Mouse (Mus musculus) R1 (cell line): Measurements from ENCODE around the gene Mfsd13b.
"Not testable (repeated sequence)": the region's sequence is repeated elsewhere in the genome, so short reads cannot be mapped to it uniquely, and the experiment has no call there.

Source experiments
- DNase-seq: peaks from one replicate; pipeline ENCODE4 v3.0.0-alpha.2; 2018; ENCODE audit warnings: low read depth, low spot score

Gene Mfsd13b

DNA sequence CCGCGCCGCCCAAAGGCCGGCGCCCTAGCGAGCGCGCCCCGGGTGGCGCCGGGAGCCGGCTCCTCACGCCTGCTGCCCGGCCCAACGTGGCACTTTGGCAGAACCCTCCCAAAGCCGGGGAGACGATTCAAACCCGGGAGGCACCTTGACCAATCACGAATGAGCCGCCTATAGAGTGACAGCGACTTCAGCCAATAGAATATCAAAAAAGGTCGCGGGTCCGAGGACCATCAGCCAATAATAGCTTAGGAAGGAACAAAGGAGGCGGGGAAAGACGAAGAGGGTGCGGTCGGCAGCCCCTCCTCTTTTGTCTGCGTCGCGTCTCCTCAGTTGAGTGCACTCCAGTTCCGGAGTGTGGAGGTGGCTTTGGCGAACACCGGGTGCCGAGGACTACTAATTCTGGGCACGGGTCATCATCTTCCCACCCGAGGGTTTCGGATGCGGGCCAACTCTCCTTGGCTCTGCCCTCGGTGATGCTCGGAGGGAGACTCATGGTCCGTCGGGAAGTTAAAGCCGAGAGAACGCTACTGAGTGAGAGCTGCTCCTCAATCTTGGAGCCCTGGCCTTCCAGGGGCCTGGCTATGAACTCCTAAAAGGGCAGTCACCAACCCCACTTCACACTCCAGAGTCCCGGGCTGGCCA, at the start of gene Mfsd13b, which contains the start of gene Cdr2:
Gene Mfsd13b (plus strand): TSS at position 310 of the 642 bp plus-strand sequence.
Gene Cdr2 (minus strand): TSS at position 113 of the 642 bp plus-strand sequence.
- DNase-seq: peak; percentile 99

DNA sequence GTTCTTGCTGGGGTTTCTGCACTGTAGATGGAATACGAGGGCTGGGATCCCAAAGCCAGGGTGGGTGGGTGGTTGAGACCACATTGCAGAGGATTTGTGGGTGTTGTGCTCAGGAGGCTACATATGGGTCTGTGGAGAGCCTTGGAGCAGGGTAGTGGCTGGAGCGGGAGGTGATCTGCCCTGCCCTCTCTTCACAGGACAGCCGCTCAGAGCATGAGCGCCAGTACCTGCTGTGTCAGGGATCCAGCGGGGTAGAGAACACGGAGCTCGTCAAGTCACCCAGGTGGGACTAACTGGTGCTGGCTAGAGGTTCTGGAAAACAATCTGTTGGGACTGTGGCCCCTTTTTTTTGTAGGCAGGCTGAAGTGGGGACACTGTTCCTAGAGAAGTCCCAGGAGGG, 49.2 kb upstream of the Mfsd13b start:
- DNase-seq: no peak

DNA sequence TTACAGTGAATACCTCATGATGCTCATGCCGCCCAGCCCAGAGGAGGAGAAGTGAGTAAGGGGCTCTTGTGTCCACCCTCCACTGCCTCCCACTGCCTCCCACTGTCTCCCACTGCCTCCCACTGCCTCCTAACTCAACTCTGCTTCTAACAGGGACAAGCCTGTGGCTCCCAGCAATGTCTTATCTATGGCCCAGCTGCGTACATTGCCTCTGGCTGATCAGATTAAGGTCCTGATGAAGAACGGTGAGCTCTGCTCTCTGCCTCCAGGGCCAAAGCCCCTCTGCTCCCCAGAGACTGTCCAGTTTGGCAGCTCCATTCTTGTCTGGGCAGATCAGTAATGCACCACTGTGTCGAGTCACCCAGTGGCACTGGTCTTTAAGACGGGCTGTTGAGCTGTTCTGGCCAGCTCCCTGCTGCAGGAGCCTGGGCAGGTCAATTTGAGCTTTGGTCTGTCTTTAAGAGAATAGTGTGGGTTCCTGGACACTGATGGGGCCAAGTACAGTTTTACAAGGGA, 48.6 kb upstream of the Mfsd13b start:
- DNase-seq: no peak

DNA sequence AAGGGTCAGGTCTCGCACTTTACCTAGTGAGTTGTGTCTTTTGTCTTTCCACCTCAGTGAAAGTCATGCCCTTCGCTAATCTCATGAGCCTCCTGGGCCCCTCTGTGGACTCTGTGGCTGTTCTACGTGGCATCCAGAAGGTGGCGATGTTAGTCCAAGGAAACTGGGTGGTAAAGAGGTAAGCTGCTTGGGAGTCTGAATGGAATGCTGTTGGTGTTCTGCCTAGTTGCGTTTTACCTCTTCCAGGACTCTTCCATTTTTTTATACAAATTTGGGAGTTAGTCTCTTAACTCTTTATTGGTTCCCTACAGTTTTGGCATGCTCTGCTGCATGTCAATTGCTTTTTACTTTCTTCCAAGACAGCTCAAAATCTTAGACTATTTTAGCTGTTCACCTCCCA, 47.6 kb upstream of the Mfsd13b start:
- DNase-seq: peak; percentile 78

DNA sequence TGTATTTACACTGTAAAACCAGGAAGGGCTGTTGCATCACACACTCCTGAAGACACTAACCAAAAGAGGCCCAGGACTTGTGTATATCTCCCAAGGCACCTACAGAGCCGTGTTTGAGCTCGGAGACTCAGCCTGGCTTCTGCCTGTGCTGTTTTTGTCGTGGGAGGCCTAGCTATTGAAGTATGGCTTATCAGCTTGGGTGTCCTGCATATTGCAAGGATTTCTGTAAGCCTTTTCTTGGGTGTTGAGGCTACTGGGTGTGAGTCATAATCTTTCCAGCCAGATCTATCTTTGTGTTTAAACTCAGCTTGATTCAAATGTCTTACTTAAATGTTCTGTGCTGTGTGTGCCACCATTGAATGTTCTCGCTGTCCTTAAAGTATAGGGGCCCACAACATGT, 45.8 kb upstream of the Mfsd13b start:
- no peak for DNase-seq

DNA sequence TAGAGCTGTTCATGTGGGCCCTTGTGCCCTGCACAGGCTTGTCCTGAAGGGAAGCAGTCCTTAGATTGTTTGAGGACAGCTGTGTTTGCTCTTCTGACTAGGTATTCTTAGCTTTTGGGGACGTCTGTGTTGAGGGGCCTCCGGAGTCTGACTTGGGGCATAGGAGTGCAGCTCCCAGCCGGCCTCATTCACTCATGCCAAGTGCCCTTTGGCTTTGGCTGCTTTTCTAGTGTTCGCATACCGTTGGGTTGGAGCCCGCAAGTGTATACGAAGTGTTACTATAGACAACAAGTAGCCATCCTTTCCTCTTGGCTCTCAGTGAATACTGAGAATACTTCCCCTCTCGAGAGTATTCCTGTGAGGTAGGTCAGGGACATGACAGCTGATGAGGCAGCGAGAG, 44.1 kb upstream of the Mfsd13b start:
- DNase-seq: no peak

DNA sequence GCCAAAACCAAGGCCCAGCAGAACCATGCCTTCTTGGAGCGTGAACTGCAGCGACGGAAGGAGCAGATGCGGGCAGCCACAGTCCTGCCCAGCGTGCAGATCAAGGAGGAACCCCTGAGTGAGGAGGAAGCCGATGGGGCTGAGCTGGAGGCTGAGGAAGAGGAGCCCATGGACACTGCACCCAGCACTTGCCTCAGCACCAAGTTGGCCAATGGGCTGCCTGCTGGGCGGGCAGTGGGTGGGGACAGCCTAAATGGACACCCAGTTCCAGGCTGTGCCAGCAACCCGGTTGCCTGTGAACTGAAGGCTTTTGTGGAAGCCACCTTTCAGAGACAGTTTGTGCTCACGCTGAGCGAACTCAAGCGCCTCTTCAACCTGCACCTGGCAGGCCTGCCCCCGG, 42.0 kb upstream of the Mfsd13b start:
- DNase-seq: no peak

DNA sequence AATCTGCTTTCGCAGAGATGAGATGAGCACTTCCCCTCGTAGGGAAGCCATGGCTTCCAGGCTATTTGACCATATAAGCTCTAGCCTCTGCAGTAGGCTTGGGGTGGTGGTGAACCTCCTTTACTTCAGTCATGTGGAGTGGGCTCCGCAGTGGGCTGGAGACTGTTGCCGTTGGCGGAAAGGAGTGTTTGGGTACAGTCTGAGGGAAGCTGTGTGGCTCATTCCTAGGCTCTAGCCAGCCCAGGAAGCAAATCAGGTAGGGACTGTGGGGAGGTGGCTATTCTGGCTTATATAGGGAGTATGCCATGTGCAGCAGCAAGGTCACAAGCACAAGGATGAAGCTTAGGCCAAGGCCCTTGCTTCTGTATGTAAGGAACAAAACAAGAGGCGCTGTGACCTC, 41.1 kb upstream of the Mfsd13b start:
- no peak for DNase-seq

DNA sequence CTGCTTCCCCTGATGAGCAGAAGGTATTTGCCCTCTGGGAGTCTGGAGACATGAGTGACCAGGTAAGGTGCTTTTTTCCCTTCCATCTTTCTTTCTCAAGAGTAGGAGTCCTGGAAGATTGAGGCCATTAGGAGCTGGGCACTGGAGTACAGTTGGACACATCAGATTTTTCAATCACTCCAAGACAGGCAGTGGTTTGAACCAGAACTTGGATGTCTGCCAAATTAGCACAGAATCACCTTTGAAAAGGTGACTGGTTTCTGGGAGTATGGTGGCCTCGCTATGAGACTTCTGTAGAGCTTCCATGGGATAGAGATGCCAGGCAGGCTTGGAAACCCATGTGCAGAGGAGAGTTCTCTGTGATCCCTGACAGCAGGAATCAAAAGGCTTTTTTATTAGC, 39.8 kb upstream of the Mfsd13b start:
- DNase-seq: no peak

DNA sequence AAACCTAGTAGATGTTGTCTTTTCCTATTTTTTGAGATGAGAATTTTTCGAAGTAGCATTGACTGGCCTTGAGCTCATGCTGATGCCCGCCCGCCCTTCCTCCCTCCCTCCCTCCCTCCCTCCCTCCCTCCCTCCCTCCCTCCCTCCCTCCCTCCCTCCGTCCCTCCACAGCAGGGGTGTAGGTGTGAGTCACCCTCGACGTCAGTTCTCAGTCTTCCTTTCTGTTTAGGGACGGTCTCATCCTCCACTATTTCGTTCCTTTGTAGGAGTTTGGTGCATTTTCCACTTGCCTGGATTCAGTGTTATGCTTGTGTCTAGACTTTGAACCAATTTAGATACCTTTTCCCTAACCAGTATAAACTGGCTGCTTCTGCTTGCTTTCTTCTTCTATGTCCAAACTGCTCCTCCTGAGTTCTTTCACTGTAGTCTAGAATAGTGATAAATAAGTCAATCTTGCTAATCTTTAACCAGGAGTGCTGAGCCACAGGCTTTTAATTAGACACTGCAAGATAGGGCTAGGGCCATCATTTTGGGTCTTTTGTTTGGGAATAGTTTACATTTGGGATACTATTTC, 38.3 kb upstream of the Mfsd13b start:
- no peak for DNase-seq

DNA sequence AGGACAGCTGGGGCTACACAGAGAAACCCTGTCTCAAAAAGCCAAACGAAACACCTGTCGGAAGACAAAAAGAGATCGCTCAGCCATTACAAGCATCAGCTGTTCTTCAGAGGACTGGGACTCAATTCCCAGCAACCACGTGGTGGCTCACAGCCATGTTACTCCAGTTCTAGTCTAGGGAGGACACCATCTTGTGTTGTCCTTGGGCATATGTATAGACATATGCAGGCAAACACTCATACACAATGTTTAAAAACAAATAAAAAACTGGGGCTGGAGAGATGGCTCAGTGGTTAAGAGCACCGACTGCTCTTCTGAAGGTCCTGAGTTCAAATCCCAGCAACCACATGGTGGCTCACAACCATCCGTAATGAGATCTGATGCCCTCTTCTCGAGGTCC, 28.7 kb upstream of the Mfsd13b start:
- DNase-seq: not testable (repeated sequence)

DNA sequence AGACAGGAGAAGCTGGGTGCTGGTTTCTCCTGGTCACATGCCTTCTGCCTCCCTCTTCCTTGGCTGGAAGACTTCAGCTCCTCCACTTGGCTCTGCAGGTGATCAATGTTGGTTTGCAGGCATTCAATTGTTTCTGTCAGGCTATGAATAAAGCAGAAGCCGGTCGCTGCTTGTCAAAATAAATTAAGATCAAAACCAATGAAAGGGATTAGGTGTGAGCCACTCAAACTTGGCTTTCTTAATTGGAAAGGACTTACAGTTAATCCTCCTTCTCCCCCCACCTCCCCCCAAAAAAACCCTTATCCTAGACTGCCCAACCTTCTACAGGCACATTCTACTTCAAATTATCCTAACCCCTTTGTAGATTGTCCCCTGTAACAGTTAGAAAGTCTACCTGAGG, 22.2 kb upstream of the Mfsd13b start:
- DNase-seq: no peak

DNA sequence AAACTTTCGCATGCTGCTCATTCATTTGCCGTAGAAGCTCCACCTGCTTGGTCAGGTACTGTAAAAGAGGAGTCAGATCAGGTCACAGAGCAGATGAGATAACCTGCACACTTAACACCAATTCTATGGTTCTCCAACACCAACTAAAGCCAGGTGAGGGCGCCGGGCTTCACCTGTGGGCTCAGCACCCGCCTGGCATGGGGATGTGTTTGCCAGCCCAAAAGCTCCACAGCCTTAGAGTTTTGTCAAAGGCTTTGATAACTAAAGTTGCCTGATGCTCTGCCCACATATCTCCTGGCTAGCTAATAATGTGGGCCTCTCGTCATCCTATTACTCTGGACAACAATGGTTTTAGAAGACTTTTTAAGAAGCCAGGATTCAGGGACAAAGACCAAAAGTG, 21.7 kb upstream of the Mfsd13b start:
- DNase-seq: no peak

DNA sequence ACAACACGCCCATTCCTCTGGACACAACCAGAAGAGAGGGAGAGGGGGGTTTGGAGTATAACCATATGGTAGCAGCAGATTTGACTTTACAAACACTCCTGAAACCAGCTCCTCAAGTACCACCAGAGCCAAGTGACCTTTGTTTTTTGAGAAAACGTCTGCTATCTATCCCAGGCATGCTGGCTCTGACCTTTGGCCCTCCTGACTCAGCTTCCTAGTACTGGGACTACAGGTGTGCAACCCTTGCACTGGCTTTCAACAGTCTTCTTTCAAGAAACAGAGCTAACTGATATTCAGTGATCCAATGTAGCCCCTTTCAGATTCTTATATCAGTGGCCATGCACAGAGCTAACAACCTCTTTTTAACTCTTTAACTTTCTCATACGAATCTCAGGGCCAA, 20.4 kb upstream of the Mfsd13b start:
- no peak for DNase-seq

DNA sequence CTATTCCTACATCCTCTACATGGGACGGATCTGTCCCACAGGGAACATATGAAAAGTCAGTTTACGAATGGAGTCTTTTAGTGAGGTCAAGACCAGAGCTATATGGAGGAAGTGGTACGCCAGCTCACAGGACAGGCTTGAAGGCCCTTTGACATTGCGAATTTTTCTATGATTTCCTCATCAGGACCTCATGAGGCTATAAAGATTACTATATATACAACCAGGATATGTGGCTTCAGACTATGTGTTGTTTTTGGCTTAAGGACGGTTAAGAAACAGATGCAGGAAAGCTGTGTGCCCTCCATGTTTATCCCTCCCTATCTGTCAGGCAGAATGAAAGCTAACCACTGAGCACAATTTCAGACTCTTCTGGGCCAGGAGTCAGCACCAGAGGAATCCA, 19.2 kb upstream of the Mfsd13b start:
- no peak for DNase-seq

DNA sequence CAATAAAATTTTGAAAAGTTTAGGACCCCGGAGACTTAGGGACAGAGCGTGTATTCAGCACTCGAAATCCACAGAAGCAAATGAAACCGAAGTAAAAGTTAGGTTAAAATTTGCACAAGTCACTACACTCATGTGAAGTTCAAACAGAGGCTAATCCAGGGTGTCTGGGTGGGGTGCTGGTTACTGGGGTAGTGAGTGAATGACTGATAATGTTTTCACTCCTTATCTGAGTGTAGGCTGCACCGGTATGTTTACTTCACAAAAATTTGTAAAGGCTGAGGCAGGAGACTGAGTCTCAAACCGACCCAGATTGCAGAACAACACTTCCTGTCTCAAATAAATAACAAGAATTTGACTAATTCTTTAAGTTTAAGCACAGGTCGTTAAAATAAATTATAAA, 13.1 kb upstream of the Mfsd13b start:
- DNase-seq: no peak

DNA sequence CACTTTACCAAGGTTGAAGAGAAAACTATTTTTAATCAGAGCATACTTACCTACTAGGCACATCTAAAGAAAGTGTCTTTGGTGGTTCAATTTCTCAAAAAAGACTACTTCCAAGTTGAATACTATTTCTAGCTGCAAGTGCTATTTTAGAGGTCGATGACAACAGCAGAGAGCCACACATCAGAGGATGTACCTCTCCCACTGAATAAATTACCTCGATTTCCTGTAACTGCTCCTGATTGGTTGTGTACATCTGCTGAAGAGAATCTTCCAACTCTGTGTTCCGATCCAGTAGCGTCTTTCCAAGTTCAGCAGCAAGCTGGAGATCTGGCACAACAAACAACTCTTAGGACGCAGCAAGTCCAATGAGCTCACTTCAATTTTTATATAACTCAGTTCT, 12.2 kb upstream of the Mfsd13b start:
- DNase-seq: no peak

DNA sequence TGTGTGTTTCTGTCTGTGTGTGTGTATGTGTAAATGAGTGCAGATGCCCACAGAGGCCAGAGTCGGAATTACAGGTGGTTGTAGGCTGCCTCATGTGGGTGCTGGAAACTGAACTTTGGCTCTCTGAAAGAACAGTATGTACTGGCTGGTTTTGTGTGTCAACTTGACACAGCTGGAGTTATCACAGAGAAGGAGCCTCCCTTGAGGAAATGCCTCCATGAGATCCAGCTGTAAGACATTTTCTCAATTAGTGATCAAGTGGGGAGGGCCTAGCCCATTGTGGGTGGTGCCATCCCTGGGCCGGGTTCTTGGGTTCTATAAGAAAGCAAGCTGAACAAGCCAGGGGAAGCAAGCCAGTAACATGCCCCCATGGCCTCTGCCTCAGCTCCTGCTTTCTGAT, 9.8 kb upstream of the Mfsd13b start:
- DNase-seq: not testable (repeated sequence)

DNA sequence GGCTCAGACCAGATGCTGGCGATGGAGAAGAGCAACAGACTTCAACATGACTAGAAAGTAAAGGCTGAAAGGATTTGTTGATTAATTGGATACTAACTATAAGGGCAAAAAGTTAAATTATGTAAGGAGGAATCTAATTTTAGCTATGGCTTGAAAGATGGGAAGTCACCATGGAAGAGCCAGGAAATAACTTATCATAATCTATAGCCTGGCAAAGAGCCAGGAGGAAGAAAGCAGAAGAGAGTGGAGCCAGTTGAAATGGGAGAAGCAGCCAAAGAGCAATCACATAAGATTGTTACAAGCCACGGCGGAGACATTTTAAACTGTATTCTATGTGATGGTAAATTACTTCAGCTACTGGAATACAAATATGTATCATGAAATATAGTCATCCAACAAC, 8.3 kb upstream of the Mfsd13b start:
- DNase-seq: no peak

DNA sequence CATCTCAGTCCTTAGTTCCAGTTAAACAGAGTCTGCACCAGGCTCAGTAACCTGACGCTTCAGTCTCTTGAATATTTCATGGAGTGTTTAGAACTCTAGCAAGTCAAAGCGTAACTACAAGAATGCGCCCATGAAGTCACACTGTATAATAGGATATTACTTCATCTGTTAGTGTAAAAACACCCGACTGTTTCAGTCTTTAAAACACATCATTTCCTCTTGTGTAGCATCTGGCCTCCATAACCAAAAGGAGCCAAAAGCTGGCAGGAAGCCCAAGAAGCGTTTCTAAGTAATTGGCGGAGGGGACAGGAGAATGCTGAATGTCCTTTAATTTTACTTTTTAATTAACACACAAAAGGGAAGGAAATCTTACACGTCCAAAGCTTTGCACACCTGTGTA, 5.2 kb upstream of the Mfsd13b start:
- no peak for DNase-seq

DNA sequence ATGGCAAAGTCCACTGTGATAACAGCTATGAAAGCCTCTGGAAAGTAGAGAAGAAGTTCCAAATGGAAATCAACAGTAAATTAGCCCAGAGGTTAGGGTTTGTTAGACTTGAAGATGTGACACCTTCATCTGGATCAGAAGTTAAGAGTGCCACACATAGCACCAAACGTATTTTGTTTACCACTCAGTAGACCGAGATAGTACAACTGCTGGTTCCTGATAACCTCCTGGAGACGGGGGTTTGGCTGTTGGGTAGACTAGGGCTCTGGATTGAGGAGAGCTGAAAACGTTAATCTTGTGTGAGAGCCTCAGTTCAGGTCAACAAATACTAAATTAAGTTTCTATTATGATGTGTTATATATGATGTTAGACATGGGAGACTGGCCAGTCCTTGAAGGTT, 2.3 kb upstream of the Mfsd13b start:
- DNase-seq: no peak

DNA sequence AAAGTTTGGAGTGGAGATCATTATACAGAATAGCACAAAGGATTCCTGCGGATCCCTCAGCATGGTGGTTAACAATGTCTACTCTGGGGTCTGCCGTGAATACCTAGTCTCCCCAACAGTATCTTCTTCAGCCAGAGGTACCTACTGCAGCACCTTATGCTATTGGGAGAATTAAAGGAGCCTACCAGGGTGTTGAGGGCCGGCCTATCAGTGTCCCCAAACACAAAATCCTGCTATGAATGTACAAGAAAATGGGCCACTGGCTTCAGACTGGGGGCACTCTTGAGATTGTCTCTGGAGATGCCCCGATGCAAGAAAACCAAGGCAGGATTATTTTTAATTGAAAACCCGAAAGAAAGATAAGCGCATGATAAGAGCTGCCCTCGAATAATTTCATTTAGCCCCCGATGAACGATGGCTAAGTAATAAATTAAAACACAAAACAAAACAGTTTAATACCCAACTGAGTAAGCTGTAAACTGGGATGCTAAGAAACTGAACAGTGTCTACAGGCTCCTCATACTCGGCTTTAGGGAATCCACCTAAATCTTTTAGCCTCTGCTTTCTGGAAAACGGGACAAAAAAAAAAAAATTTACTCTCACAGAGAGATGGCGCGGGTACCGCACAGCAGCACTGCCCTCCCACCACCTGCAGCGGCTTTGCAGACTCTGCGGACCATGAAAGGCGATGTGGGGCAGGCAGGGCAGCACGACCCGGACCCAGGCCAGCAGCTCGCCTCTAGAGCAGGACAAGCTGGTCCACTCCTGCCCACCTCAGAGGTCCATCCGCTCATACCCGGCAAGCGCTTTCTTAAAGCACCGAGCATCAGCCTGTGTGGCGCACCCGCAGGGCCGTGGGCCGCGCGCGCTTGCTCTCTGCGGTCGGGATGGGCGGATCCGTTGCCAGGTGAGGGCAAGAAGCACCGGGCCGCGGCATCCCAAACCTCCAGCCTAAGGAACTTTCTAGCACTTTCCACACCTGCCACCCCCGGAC, 1.1 kb upstream of the Mfsd13b start:
- peak; percentile 81 for DNase-seq
